Mouse (Mus musculus) heart, embryonic 11.5 days (tissue): Measurements from ENCODE around the gene 4933427D14Rik. TPM values are rescaled to one million over a fixed set of nuclear protein-coding genes. Genes with fewer than 3 reads are reported as not detected.

Experiments used
- ATAC-seq: fragments of 200-750 bp; cut with Nextera tagmentation; replicated peaks from 2 replicates; pipeline ENCODE4 v1.8.0; 2017; ENCODE audit warnings: moderate library complexity; ENCODE audit not compliant: insufficient number of reproducible peaks, low FRiP score, low TSS enrichment
- H3K27ac ChIP-seq: fragments of 300-500 bp; sonication (generic); 2 replicates; pipeline ENCODE4 v1.5.1; 2014; ENCODE audit warnings: mild to moderate bottlenecking, low read depth, low read length
- H3K27me3 ChIP-seq: fragments of 300-500 bp; sonication (generic); 2 replicates; pipeline ENCODE4 v1.6.1; 2014; ENCODE audit warnings: mild to moderate bottlenecking, low read length, mixed read lengths; ENCODE audit not compliant: control insufficient read depth, insufficient read depth
- H3K36me3 ChIP-seq: fragments of 300-500 bp; sonication (generic); 2 replicates; pipeline ENCODE4 v1.6.1; 2014; ENCODE audit warnings: mild to moderate bottlenecking, low read length, moderate library complexity, mixed read lengths; ENCODE audit not compliant: control insufficient read depth, insufficient read depth
- H3K4me1 ChIP-seq: fragments of 300-500 bp; sonication (generic); 2 replicates; pipeline ENCODE4 v1.6.1; 2014; ENCODE audit warnings: low read length; ENCODE audit not compliant: control insufficient read depth, insufficient read depth
- H3K4me2 ChIP-seq: fragments of 300-500 bp; sonication (generic); 2 replicates; pipeline ENCODE4 v1.6.1; 2014; ENCODE audit warnings: mild to moderate bottlenecking, moderate library complexity
- H3K4me3 ChIP-seq: fragments of 300-500 bp; sonication (generic); 2 replicates; pipeline ENCODE4 v1.5.1; 2014; ENCODE audit warnings: low read depth, low read length
- H3K9ac ChIP-seq: fragments of 300-500 bp; sonication (generic); 2 replicates; pipeline ENCODE4 v1.6.1; 2014; ENCODE audit warnings: mild to moderate bottlenecking, low read depth, low read length, moderate library complexity
- H3K9me3 ChIP-seq: fragments of 300-500 bp; sonication (generic); replicated peaks from 2 replicates; pipeline ENCODE4 v1.6.1; 2016; ENCODE audit warnings: low read length; ENCODE audit not compliant: control insufficient read depth
- WGBS: fragments of 180-500 bp; shearing (Covaris S2); extraction: QIAGEN DNeasy Blood & Tissue Kit; methylation state at CpG from one replicate; pipeline ENCODE4 v1.1.7; 2014; ENCODE audit not compliant: insufficient replicate concordance; 5-methylcytosine and 5-hydroxymethylcytosine counted together
- polyA plus RNA-seq: library from polyadenylated mRNA; unstranded; fragments of >200 nt; fragmentation: Nextera tagmentation; extraction: Ambion mirVana; gene quantifications from 2 replicates; pipeline ENCODE4 v1.2.1, GENCODE M21; 2014

The 4933427D14Rik gene
- polyA plus RNA-seq, 1 experiment from 2014 or later, result 5.4 TPM

DNA sequence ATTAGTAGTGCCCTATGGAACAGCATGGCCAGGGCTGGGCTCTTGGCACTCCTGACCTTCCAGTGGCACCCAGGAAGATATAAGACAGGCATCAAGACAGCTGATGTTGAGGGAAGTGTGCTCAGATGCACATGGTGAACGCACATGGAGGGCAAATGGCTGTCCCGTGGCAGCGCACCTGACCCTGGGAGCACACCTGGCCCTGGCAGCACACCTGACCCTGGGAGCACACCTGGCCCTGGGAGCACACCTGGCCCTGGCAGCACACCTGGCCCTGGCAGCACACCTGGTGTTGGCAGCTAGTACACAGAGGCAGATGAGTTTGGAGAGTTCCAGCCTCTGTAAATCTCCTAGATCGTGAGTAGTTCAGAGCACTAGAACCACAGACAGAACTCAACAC is 21.3 kb upstream of the 4933427D14Rik start:
- Histone ChIP-seq H3K9ac (no peak overlapping the region), H3K9me3 (no peaks in the 10 kb centered on the region), H3K4me1 (no peaks in the 10 kb centered on the region), H3K27me3 (no peaks in the 10 kb centered on the region), H3K27ac (no peak overlapping the region), H3K36me3 (no peaks in the 10 kb centered on the region), H3K4me2 (no peak overlapping the region), H3K4me3 (no peak overlapping the region)
- 84% methylated on average over 4 of the region's 4 CpGs for WGBS
- no peak for ATAC-seq

DNA sequence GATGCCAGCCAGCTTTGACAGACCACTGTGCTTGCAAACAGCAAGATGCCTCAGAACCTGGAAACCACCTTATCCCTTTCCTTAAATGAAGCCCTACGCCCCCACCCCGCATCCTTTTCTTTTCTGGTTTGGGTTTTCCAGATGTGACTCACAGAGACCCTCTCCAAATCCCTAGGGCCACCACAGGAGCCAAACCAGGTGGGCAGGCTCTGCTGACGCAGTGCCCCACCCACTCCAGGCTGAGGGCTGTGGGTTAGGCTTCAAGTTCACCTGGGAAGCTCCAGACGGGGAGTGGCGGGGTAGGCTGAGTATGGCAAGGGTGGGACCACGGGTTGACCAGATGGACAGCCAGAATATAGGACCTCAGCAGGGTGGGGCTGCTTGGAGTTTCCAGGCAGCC is 19.6 kb upstream of the 4933427D14Rik start:
- no peak overlapping the region for H3K27ac ChIP-seq
- H3K9ac ChIP-seq, result no peak overlapping the region
- no peak for ATAC-seq
- no peak overlapping the region for H3K4me3 ChIP-seq
- H3K4me1 ChIP-seq, result no peaks in the 10 kb centered on the region
- no peak overlapping the region for H3K4me2 ChIP-seq
- no peaks in the 10 kb centered on the region for H3K36me3 ChIP-seq
- H3K9me3 ChIP-seq, result no peaks in the 10 kb centered on the region
- 74% methylated on average over 6 of the region's 6 CpGs for WGBS
- H3K27me3 ChIP-seq, result no peaks in the 10 kb centered on the region

DNA sequence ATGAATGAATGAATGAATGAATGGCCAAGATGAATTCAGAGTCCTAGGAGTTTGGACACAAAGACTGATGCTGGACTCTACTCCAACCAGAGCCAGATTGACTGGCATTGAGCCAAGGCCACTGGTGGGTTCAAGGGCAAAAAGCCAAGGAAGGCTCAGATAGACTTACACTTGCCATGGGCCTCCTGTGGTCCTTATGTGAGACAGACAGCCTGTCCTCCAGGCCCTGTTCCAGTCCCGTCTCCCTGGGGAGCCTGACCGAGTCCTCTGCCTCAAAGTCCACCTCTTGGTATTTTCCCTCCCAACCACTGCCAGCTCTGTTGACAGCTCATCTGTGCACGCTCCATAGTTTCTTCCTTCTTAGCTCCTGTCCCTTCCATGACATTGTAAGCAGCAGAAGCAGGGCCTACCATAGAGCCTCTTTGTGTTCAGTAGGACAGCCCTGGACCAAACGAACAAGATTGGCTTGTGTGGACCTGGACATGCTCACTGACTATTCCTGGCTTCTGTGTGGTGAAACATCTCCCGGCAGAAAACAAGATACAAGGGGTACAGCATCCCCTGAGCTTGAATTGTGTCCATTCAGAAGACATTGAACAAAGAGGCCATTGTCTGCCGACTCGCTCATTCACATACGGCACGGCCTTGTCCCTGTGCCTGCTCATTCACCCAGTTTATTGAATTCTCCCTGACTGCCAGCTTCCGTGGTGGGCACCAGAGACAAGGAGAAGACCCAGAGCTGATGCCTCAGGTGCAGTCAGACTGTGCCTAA is 18.9 kb upstream of the 4933427D14Rik start:
- no peak for ATAC-seq
- no peak overlapping the region for H3K4me3 ChIP-seq
- WGBS, result 70% methylated on average over 10 of the region's 10 CpGs
- H3K4me2 ChIP-seq, result no peak overlapping the region
- no peak overlapping the region for H3K9ac ChIP-seq
- H3K27me3 ChIP-seq, result no peaks in the 10 kb centered on the region
- H3K36me3 ChIP-seq, result no peaks in the 10 kb centered on the region
- H3K4me1 ChIP-seq, result no peaks in the 10 kb centered on the region
- H3K27ac ChIP-seq, result no peak overlapping the region
- no peaks in the 10 kb centered on the region for H3K9me3 ChIP-seq

DNA sequence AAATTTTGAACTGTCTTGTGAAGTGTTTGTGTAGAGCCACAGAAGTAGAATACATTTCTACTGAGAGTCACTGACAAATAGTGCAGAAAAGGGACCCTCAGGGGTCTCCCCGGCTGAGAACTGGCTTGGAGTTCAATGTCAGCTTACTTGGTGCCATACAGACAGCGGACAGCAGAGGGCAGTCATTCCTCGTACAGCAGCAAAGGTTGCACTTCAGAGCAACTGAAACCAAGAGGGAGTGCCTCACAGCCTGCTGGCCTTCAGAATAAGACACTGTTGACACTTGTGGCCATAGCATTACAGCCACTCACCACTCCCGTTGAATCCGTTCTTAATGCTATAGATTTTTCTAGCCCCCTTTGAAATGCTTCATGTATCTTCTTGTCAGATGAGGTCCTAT is 17.6 kb upstream of the 4933427D14Rik start:
- H3K27ac ChIP-seq, result no peak overlapping the region
- H3K36me3 ChIP-seq, result no peaks in the 10 kb centered on the region
- 15% methylated on average over 5 of the region's 5 CpGs for WGBS
- no peaks in the 10 kb centered on the region for H3K4me1 ChIP-seq
- H3K9ac ChIP-seq, result no peak overlapping the region
- H3K27me3 ChIP-seq, result no peaks in the 10 kb centered on the region
- no peak overlapping the region for H3K4me3 ChIP-seq
- H3K9me3 ChIP-seq, result no peaks in the 10 kb centered on the region
- no peak overlapping the region for H3K4me2 ChIP-seq
- ATAC-seq, result no peak

DNA sequence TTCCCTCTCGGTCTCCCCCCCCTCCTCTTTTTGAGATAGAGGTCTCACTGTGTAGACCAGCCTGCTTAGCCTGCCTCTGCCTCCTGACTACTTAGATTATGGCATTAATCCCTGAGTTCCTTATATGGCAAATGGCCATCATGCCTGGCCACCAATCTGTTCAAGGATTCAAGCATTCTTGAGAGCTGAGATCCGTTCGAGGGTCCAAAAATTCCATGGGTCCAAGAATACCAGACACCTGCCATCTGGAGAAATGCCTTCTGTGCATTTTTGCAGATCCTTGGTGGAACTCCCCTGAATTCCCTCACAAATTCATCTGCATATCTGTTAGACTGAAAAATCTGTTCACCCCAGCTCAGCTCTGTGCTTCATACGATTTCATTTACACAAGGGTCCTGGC is 16.2 kb upstream of the 4933427D14Rik start:
- H3K36me3 ChIP-seq, result no peaks in the 10 kb centered on the region
- H3K4me3 ChIP-seq, result no peak overlapping the region
- WGBS, result 80% methylated on average over 4 of the region's 4 CpGs
- H3K9ac ChIP-seq, result no peak overlapping the region
- no peak for ATAC-seq
- no peaks in the 10 kb centered on the region for H3K27me3 ChIP-seq
- H3K4me2 ChIP-seq, result no peak overlapping the region
- no peak overlapping the region for H3K27ac ChIP-seq
- H3K9me3 ChIP-seq, result no peaks in the 10 kb centered on the region
- no peaks in the 10 kb centered on the region for H3K4me1 ChIP-seq

DNA sequence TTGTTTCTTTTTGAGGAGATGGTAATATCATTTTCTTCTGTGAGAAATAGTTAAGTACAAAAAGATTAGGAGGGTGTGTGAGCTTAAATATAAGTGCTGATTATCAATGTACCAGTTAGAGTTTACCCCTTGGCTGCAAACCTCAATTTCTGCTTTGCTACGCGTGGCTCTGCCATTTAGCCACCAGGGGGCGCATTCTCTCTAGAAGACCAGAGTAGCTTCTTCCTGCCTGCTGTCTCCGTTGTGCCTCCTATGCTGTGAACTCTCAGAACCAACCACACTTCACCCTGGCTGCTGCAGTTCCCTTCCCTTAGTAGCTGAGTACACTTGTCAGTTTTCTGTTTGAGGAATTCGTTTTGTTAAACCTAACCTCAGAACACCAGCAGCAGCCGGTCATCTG is 14.0 kb upstream of the 4933427D14Rik start:
- no peak overlapping the region for H3K4me3 ChIP-seq

DNA sequence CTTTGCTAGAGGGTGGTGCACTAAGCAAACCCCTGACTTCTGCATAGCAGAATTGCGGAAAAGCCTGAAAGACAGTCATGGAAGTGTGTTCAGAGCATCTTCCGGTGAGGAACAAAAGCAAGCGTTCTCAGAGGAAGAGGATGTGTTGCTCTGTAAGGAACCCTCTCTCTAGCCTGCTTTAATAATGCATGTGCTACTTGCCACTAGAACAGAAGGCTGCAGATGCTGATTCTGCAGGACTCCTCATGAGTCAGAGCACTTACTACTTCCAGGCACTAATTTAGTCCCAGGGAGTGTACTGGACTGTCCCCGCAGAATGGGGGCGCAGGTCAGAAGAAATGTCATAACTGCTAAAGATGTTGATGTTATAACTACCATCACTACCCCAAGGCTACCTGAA is 9.9 kb upstream of the 4933427D14Rik start:
- Histone ChIP-seq H3K4me1 (peaks cover 9% of the 10 kb centered on the region), H3K9ac (no peak overlapping the region), H3K9me3 (no peaks in the 10 kb centered on the region), H3K27me3 (no peaks in the 10 kb centered on the region), H3K4me2 (no peak overlapping the region), H3K36me3 (no peaks in the 10 kb centered on the region), H3K4me3 (no peak overlapping the region), H3K27ac (no peak overlapping the region)
- WGBS, result 79% methylated on average over 5 of the region's 5 CpGs
- no peak for ATAC-seq

More for the DNA sequence above, 14.0 kb upstream of the 4933427D14Rik start:
- H3K4me1 ChIP-seq, result no peaks in the 10 kb centered on the region
- no peak overlapping the region for H3K27ac ChIP-seq
- no peaks in the 10 kb centered on the region for H3K27me3 ChIP-seq
- ATAC-seq, result no peak
- no peak overlapping the region for H3K4me2 ChIP-seq
- no peaks in the 10 kb centered on the region for H3K9me3 ChIP-seq
- no peak overlapping the region for H3K9ac ChIP-seq
- no peaks in the 10 kb centered on the region for H3K36me3 ChIP-seq
- 13% methylated on average over 6 of the region's 6 CpGs for WGBS

DNA sequence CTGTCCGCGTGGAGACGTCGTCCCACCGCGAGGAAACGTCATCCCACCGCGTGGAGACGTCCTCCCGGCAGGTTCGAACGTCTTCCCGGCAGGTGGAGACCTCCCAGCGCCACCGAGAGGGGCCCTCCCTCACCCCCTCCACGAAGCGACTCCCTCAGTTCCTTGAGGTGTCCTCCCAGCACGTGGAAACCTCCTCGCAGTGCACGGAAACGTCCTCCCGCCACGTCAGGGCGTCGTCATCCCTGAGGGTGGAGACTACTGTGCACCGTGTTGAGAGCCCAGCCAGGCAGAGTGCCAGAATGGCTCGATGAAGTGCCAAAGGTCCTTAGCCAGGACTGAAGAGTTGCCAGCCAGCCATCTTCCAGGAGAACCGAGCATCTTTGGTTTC is 8.1 kb upstream of the 4933427D14Rik start, which contains the start of gene Med31:
Gene Med31 (minus strand): TSS at position 183 of the 388 bp plus-strand sequence.
- peak; percentile 76 for ATAC-seq
- no peaks in the 10 kb centered on the region for H3K9me3 ChIP-seq
- H3K4me3 ChIP-seq, result peak within 1 kb of the TSS; percentile 81
- H3K27ac ChIP-seq, result peak within 1 kb of the TSS; percentile 69; the same call in 1 of the 2 replicates
- peaks cover 9% of the 10 kb centered on the region for H3K4me1 ChIP-seq
- peak within 1 kb of the TSS; percentile 74 for H3K9ac ChIP-seq
- no peaks in the 10 kb centered on the region for H3K27me3 ChIP-seq
- peaks cover 9% of the 10 kb centered on the region for H3K36me3 ChIP-seq
- H3K4me2 ChIP-seq, result peak within 1 kb of the TSS; percentile 97
- 4% methylated on average over 29 of the region's 29 CpGs for WGBS
